Mouse (Mus musculus) cerebellum, adult 11 months (tissue): ENCODE measurements around the gene D730048I06Rik.
"Not testable (repeated sequence)": the region's sequence is repeated elsewhere in the genome, so short reads cannot be mapped to it uniquely, and the experiment has no call there.

ENCODE experiments used
- DNase-seq: peaks from one replicate; pipeline ENCODE4 v3.0.0; 2022

The D730048I06Rik gene

DNA sequence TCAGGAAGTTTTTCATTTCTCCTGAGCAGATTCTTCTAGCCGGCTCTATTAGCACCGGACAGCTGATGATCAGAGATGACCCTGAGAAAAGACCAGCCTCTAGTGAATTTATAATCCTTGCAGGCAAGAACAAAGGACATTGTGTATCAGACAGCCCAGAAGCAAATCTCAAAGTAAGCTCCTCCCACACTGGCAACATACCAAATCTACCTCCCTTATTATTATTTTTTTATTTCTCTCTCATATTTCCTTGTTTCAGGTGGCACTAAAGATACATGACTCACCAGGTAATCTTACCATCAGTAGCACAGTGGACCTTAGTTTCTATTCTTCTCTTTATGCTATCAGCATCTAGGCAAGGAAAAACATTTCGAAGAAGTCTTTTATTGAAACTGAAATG, at the start of gene D730048I06Rik, which contains the start of gene Gm27235:
D730048I06Rik (minus strand) TSS at position 112 of the 400 bp plus-strand sequence.
Gm27235 (minus strand) TSS at position 101 of the 400 bp plus-strand sequence.
- DNase-seq = no peak

DNA sequence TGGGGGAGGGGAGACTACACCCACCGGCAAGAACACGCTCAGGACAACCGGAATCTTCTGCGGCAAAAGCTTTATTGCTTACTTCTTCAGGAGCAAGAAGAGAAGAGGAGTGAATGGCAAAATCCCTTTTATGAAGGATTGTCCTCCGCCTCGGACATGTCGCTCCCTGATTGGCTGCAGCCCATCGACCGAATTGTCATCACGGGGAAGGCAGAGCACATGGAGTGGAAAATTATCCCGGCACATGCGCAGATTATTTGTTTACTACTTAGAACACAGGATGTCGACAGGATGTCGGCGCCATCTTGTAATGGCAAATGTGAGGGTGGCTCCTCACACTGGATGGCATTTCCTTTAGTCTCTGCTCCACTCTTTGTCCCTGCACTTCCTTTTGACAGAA, 28.0 kb upstream of the D730048I06Rik start:
- not testable (repeated sequence) for DNase-seq

GRCm38 (mm10) chr9:35798146-35798545, 8.2 kb upstream of the D730048I06Rik start:
- DNase-seq = no peak

DNA sequence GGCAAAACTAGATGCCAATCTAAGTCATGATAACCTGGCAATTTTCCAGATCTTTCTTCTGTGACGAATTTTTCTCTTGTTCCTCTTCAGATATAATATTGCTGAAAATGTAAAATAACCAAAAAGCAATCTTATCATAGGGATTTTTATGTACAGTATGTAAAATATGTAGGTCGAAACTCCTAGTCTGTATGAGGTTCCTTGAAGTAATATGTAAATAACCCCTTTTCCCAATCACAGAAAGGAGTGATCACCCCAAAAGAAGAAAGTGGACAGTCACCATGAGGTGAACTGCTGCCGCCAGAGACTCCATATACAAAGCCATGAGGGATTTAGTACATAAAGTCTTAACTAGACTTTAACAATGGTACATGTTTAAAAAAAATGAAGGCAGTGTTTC, 11.9 kb downstream of the D730048I06Rik start, which contains the start of gene Gm17727:
Gm17727 (minus strand) TSS at position 101 of the 400 bp plus-strand sequence.
- DNase-seq = no peak

- DNase-seq = no peak
Measured at GRCm38 (mm10) chr9:35756843-35757242, 33.1 kb downstream of the D730048I06Rik start.

- DNase-seq = no peak
Measured at GRCm38 (mm10) chr9:35740749-35741148, 49.2 kb downstream of the D730048I06Rik start, which contains the start of gene Gm17677. Gene Gm17677, plus strand, starts transcription at chr9:35741049.
